Mouse (Mus musculus): Measurements from ENCODE around the gene Slc25a45. TPM values are rescaled to one million over a fixed set of nuclear protein-coding genes. Genes with fewer than 3 reads are reported as not detected.
A peak's percentile ranks its signal among the peaks of the same experiment; 100 is the strongest.

Slc25a45 gene
- polyA plus RNA-seq, 1 experiment from 2014 or later: 9.1 TPM

DNA sequence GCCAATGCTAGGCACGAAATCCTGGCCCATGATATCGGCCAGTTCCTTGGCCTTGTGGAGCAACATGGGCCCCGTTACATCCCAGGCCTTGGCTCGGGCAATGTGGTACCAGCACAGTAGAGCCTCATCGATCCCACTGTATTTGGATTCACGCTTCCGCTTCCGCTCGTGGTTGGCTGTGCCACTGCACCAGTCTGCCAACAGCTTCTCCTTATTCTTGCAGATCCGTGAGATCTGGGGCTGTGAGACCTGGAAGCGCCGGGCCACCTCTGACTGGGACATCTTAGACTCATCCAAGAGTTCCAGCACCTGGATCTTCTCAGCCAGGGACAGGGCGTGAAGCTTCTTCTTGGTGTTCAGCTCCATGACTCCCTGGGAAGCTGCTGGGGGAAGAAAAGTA lies 15.1 kb downstream of the Slc25a45 start:
- Histone ChIP-seq H3K4me1 (ENCODE audit: insufficient read depth) (peaks cover 15% of the 10 kb centered on the region), H3K27ac (ENCODE audit: low read depth) (no peak overlapping the region), H3K4me3 (ENCODE audit: low read depth, low read length) (no peak overlapping the region), H3K27me3 (ENCODE audit: insufficient read depth, low read length) (peaks cover 9% of the 10 kb centered on the region), H3K36me3 (replicated peaks; ENCODE audit: insufficient read depth, low read length) (peaks cover 6% of the 10 kb centered on the region), H3K4me2 (ENCODE audit: low read depth, low read length) (no peak overlapping the region; the same call in 1 of the 2 replicates), H3K9ac (replicated peaks) (no peak overlapping the region), H3K9me3 (ENCODE audit: low read length) (no peaks in the 10 kb centered on the region)
- 93% methylated on average over 13 of the region's 13 CpGs for WGBS (ENCODE audit: insufficient replicate concordance)
- TF ChIP-seq CTCF (IDR thresholded peaks at IDR 0.05; ENCODE audit: low read depth) (no peak), EP300 (IDR thresholded peaks at IDR 0.05; ENCODE audit: low read depth) (no peak)
- ATAC-seq (no peak), DNase-seq (no peak)

DNA sequence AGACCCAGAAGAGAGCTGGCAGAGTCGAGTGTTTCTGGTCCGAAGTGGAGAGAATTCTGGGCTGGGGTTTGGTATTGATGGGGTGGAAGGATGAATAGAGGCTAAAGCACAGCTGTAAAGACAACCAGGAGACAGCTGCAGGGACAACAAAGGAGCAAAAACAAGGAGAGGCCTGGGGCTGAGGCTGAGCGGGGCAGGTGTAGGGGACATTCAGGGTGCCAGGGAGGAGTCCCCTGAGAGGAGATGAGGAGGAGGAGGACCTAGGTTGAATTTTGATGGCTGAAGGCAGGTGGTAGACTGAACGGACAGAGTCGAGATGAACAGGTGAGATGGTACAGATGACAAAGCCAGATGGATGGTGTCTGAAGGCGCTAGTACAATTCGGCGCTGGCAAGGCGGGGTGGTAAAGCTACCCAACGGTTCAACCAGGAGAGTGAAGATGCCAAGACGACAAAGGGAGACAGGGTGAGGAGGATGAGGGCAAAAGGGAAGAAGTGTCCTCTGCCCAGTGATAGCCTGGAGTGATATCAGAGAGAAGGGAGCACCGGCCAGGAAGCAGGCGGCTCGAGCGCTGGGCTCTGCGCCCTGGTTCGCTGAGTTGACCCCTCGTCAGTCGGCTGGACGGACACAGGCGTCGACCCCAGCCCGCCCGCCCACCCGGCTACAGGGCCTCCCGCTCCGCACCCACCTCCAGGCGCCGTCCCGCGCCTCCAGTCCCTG lies 15.8 kb downstream of the Slc25a45 start:
- TF ChIP-seq EP300 (IDR thresholded peaks at IDR 0.05; ENCODE audit: low read depth) (no peak), CTCF (IDR thresholded peaks at IDR 0.05; ENCODE audit: low read depth) (no peak)
- ATAC-seq: peak; percentile 33
- DNase-seq: no peak
- H3K9ac ChIP-seq (replicated peaks): peak overlapping the region; percentile 72
- H3K4me1 ChIP-seq (ENCODE audit: insufficient read depth): peaks cover 15% of the 10 kb centered on the region
- H3K4me2 ChIP-seq (ENCODE audit: low read depth, low read length): peak overlapping the region; percentile 91
- H3K36me3 ChIP-seq (replicated peaks; ENCODE audit: insufficient read depth, low read length): peaks cover 10% of the 10 kb centered on the region
- H3K4me3 ChIP-seq (ENCODE audit: low read depth, low read length): peak overlapping the region; percentile 60
- no peaks in the 10 kb centered on the region for H3K9me3 ChIP-seq (ENCODE audit: low read length)
- H3K27ac ChIP-seq (ENCODE audit: low read depth): peak overlapping the region; percentile 55
- H3K27me3 ChIP-seq (ENCODE audit: insufficient read depth, low read length): peaks cover 9% of the 10 kb centered on the region
- WGBS (ENCODE audit: insufficient replicate concordance): 15% methylated on average over 25 of the region's 31 CpGs

DNA sequence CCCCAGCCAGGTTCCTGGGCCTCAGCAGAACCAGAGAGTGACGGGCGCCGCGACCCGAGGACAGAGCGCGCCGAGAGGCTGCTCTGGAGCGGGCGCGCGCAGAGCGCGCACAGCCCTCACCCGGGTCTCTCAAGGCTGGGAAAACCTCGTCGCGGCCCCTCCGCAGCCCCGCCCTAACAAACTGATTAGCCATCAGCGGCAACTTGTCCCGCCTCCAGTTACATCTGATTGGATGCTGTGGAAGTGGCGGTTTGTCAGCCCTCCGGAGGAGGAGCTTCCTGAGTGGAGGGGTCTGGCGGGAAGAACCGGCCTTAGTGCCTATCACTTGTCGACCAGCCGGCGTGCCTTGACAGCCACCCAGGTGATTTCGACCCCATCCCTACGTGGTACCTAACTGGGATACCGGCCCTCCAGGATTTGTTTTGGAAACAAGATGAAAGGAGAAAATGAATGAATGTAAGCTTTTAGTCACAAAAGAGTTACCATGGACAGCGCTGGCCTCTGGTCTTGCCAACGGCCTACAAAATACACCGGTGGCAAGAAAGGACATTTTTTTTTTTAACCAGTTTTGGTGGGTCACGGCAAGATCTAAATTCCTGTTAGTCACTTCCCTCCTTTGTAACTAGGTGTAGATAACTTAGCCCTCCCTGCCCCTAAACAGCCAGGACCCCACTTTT lies 16.5 kb downstream of the Slc25a45 start, which contains the start of gene Tigd3:
TSS of gene Tigd3 (minus strand) at position 148 of the 677 bp plus-strand sequence.
- DNase-seq (peak; percentile 93), ATAC-seq (peak; percentile 93)
- TF ChIP-seq CTCF (IDR thresholded peaks at IDR 0.05; ENCODE audit: low read depth): no peak
- no peak; the same call in 1 of the 2 replicates for TF ChIP-seq EP300 (IDR thresholded peaks at IDR 0.05; ENCODE audit: low read depth)
- Histone ChIP-seq H3K36me3 (replicated peaks; ENCODE audit: insufficient read depth, low read length) (peaks cover 15% of the 10 kb centered on the region), H3K4me2 (ENCODE audit: low read depth, low read length) (peak within 1 kb of the TSS; percentile 91), H3K4me3 (ENCODE audit: low read depth, low read length) (peak within 1 kb of the TSS; percentile 60), H3K27me3 (ENCODE audit: insufficient read depth, low read length) (peaks cover 9% of the 10 kb centered on the region), H3K27ac (ENCODE audit: low read depth) (peak within 1 kb of the TSS; percentile 62), H3K9me3 (ENCODE audit: low read length) (no peaks in the 10 kb centered on the region), H3K4me1 (ENCODE audit: insufficient read depth) (peaks cover 12% of the 10 kb centered on the region), H3K9ac (replicated peaks) (peak within 1 kb of the TSS; percentile 72)
- WGBS (ENCODE audit: insufficient replicate concordance): 4% methylated on average over 36 of the region's 36 CpGs

DNA sequence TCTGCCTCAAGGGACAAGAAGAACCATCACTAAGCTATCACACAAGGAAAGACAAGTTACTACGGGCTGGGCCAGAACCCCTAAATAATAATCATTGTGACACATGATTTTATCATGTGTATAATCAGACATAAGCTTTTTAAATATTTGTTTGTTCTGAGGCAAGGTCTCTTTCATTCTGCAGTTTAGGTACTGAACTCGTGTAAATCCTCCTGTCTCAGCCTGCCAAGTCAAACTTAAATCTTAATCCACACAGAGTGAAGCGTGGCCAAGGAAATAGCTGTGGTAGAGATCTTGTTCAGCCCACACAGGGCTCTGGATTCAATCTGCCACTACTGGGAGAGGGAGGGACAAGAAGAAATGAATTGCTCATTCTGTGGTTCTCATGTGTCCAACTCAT lies 29.7 kb downstream of the Slc25a45 start:
- peaks cover 52% of the 10 kb centered on the region for H3K36me3 ChIP-seq (replicated peaks; ENCODE audit: insufficient read depth, low read length)
- no peak overlapping the region for H3K4me2 ChIP-seq (ENCODE audit: low read depth, low read length)

DNA sequence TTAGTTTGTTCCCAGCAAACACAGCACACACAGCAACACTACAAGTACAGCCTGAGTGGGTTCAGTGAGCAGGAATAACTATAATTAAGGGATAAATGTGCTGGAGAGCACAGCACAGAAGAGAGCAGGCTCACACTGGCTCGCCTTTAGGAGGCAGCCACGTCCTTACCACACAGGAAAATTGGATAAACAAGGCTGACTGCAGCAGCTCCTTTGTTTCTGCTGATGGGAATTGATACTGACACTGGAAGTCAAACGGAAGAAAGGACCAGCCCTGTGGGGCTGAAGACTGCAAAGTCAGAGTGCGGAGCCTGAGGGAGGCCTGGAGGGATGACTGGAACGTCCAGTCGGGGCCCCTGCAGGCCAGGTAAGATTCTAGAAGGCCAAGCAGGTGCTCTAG lies 32.6 kb downstream of the Slc25a45 start:
- Histone ChIP-seq H3K36me3 (replicated peaks; ENCODE audit: insufficient read depth, low read length) (peaks cover 23% of the 10 kb centered on the region), H3K9ac (replicated peaks) (no peak overlapping the region), H3K4me2 (ENCODE audit: low read depth, low read length) (peak overlapping the region; percentile 92; the same call in 1 of the 2 replicates), H3K4me1 (ENCODE audit: insufficient read depth) (peaks cover 25% of the 10 kb centered on the region), H3K4me3 (ENCODE audit: low read depth, low read length) (no peak overlapping the region), H3K27me3 (ENCODE audit: insufficient read depth, low read length) (no peaks in the 10 kb centered on the region), H3K27ac (ENCODE audit: low read depth) (no peak overlapping the region), H3K9me3 (ENCODE audit: low read length) (no peaks in the 10 kb centered on the region)
- no peak for TF ChIP-seq EP300 (IDR thresholded peaks at IDR 0.05; ENCODE audit: low read depth)
- 0 out of 2 replicates have a peak, but pooled peaks have one; percentile 12 for TF ChIP-seq CTCF (IDR thresholded peaks at IDR 0.05; ENCODE audit: low read depth)
- 61% methylated on average over 6 of the region's 6 CpGs for WGBS (ENCODE audit: insufficient replicate concordance)
- no peak for ATAC-seq
- no peak for DNase-seq

More for the DNA sequence above, 29.7 kb downstream of the Slc25a45 start:
- no peaks in the 10 kb centered on the region for H3K9me3 ChIP-seq (ENCODE audit: low read length)
- H3K4me1 ChIP-seq (ENCODE audit: insufficient read depth): peaks cover 13% of the 10 kb centered on the region
- no peak for ATAC-seq
- H3K27ac ChIP-seq (ENCODE audit: low read depth): no peak overlapping the region
- no peak overlapping the region for H3K9ac ChIP-seq (replicated peaks)
- no peak for DNase-seq
- no peaks in the 10 kb centered on the region for H3K27me3 ChIP-seq (ENCODE audit: insufficient read depth, low read length)
- no peak overlapping the region for H3K4me3 ChIP-seq (ENCODE audit: low read depth, low read length)
- 86% methylated on average over 3 of the region's 3 CpGs for WGBS (ENCODE audit: insufficient replicate concordance)
- no peak for TF ChIP-seq EP300 (IDR thresholded peaks at IDR 0.05; ENCODE audit: low read depth)
- no peak for TF ChIP-seq CTCF (IDR thresholded peaks at IDR 0.05; ENCODE audit: low read depth)

DNA sequence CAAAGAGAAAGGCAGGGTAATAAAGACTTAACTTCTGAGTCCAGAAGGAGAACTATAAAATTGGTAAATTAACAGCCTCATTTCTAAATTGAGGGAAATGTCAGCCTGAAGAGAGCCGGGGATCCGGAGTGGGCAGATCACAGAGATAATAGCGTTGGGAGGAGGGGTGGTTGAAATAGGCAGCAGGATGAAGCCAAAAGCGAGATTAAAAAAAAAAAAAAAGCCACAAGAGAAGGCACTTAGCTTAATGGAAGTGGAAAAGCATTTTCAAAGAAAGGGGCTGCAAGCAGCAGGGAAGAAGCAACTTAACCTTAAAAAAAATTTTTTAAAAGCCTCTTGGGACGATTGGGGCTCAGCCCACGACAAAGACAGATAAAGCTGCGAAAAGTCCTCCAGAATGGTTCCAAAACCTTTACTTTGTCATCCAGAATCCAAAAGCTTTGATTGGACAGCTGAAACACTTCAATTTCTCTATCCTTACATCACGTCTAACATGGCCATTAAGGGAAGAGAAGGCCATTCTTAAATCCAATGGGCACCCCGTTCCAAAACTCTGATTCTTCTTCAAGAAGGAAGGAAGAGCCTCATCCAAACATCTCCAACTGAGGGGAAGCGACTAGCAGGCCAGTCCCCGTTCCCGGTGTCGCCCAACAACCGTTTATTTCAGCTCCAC lies 34.0 kb downstream of the Slc25a45 start:
- ATAC-seq (no peak), DNase-seq (no peak)
- no peak for TF ChIP-seq CTCF (IDR thresholded peaks at IDR 0.05; ENCODE audit: low read depth)
- no peak for TF ChIP-seq EP300 (IDR thresholded peaks at IDR 0.05; ENCODE audit: low read depth)
- peak overlapping the region; percentile 79 for H3K4me3 ChIP-seq (ENCODE audit: low read depth, low read length)
- peak overlapping the region; percentile 80 for H3K27ac ChIP-seq (ENCODE audit: low read depth)
- H3K9ac ChIP-seq (replicated peaks): peak overlapping the region; percentile 91
- 4% methylated on average over 14 of the region's 14 CpGs for WGBS (ENCODE audit: insufficient replicate concordance)
- H3K4me1 ChIP-seq (ENCODE audit: insufficient read depth): peaks cover 27% of the 10 kb centered on the region
- no peaks in the 10 kb centered on the region for H3K27me3 ChIP-seq (ENCODE audit: insufficient read depth, low read length)
- no peaks in the 10 kb centered on the region for H3K9me3 ChIP-seq (ENCODE audit: low read length)
- H3K4me2 ChIP-seq (ENCODE audit: low read depth, low read length): peak overlapping the region; percentile 92
- peaks cover 9% of the 10 kb centered on the region for H3K36me3 ChIP-seq (replicated peaks; ENCODE audit: insufficient read depth, low read length)

Measured in liver, postnatal 0 days (tissue).